Mouse (Mus musculus) right cerebral cortex, postnatal 10 days (tissue): Measurements from ENCODE around the gene Clec2d.
"Not testable (repeated sequence)": the region's sequence is repeated elsewhere in the genome, so short reads cannot be mapped to it uniquely, and the experiment has no call there.

Experiments
- DNase-seq, 2 experiments: peaks; one replicate each; pipeline ENCODE4 v3.0.0; 2021; ENCODE audit warnings: low spot score in 2 of 2

Gene Clec2d

GRCm38 (mm10) chr6:129187200-129187651 lies 6.8 kb downstream of the Clec2d start:
- DNase-seq = no peak

GRCm38 (mm10) chr6:129187816-129188215 lies 7.4 kb downstream of the Clec2d start:
- DNase-seq = not testable (repeated sequence)

- no peak for DNase-seq
Measured at GRCm38 (mm10) chr6:129193431-129193830, 13.0 kb downstream of the Clec2d start.

GRCm38 (mm10) chr6:129200066-129200465 lies 19.7 kb downstream of the Clec2d start:
- not testable (repeated sequence) for DNase-seq

- no peak for DNase-seq
Measured at GRCm38 (mm10) chr6:129202306-129202705, 21.9 kb downstream of the Clec2d start.

GRCm38 (mm10) chr6:129204342-129204741 lies 23.9 kb downstream of the Clec2d start:
- DNase-seq = no peak

GRCm38 (mm10) chr6:129204838-129205237 lies 24.4 kb downstream of the Clec2d start:
- DNase-seq = no peak

GRCm38 (mm10) chr6:129208891-129209519 lies 28.6 kb downstream of the Clec2d start:
- DNase-seq = no peak

GRCm38 (mm10) chr6:129209785-129210446 lies 29.5 kb downstream of the Clec2d start:
- no peak for DNase-seq

GRCm38 (mm10) chr6:129210447-129210790 lies 30.0 kb downstream of the Clec2d start:
- DNase-seq = no peak

GRCm38 (mm10) chr6:129212421-129213195 lies 32.2 kb downstream of the Clec2d start:
- DNase-seq = no peak

- DNase-seq = no peak
Measured at GRCm38 (mm10) chr6:129213497-129213896, 33.1 kb downstream of the Clec2d start.

- no peak for DNase-seq
Measured at GRCm38 (mm10) chr6:129214263-129214662, 33.8 kb downstream of the Clec2d start.

- DNase-seq = no peak
Measured at GRCm38 (mm10) chr6:129215053-129215452, 34.6 kb downstream of the Clec2d start.

GRCm38 (mm10) chr6:129215886-129216637 lies 35.6 kb downstream of the Clec2d start:
- no peak for DNase-seq

GRCm38 (mm10) chr6:129216721-129217230 lies 36.4 kb downstream of the Clec2d start:
- DNase-seq = no peak

GRCm38 (mm10) chr6:129218191-129218696 lies 37.8 kb downstream of the Clec2d start:
- DNase-seq = no peak

GRCm38 (mm10) chr6:129219897-129220517 lies 39.6 kb downstream of the Clec2d start:
- DNase-seq = no peak

- no peak for DNase-seq
Measured at GRCm38 (mm10) chr6:129221053-129221452, 40.6 kb downstream of the Clec2d start.

- no peak for DNase-seq
Measured at GRCm38 (mm10) chr6:129222188-129222800, 41.9 kb downstream of the Clec2d start.

- DNase-seq = no peak
Measured at GRCm38 (mm10) chr6:129223611-129224010, 43.2 kb downstream of the Clec2d start.
